Mouse (Mus musculus) spleen, adult 2 months (tissue): ENCODE data around the gene Rpa2. TPM values are rescaled to one million over a fixed set of nuclear protein-coding genes. Genes with fewer than 3 reads are reported as not detected.
"Not testable (repeated sequence)": the region's sequence is repeated elsewhere in the genome, so short reads cannot be mapped to it uniquely, and the experiment has no call there.

Experiments
- DNase-seq, 2 experiments: peaks; one replicate each; pipeline versions ENCODE4 v3.0.0 to v3.0.0-alpha.2; 2012 to 2021; ENCODE audit warnings: low spot score in 2 of 2, low read depth in 1 of 2
- H3K27ac ChIP-seq: fragments of 200-500 bp; 2 replicates; pipeline ENCODE4 v1.5.1; 2012; ENCODE audit warnings: low read length, inconsistent platforms; ENCODE audit not compliant: insufficient read depth
- H3K27me3 ChIP-seq: fragments of 200-500 bp; 2 replicates; pipeline ENCODE4 v1.6.1; 2012; ENCODE audit warnings: mild to moderate bottlenecking, moderate library complexity, low read length, inconsistent platforms; ENCODE audit not compliant: control insufficient read depth, insufficient read depth
- H3K36me3 ChIP-seq: fragments of 200-500 bp; 2 replicates; pipeline ENCODE4 v1.6.1; 2012; ENCODE audit warnings: mild to moderate bottlenecking, low read length, inconsistent platforms; ENCODE audit not compliant: control insufficient read depth, insufficient read depth
- H3K4me1 ChIP-seq: fragments of 200-500 bp; 2 replicates; pipeline ENCODE4 v1.6.1; 2011; ENCODE audit warnings: inconsistent platforms; ENCODE audit not compliant: control insufficient read depth, insufficient read depth, insufficient read length
- H3K4me3 ChIP-seq: fragments of 200-500 bp; 2 replicates; pipeline ENCODE4 v1.5.1; 2011; ENCODE audit warnings: mild to moderate bottlenecking, inconsistent platforms; ENCODE audit not compliant: insufficient read depth, insufficient read length; ENCODE audit errors: extremely low read depth
- CTCF ChIP-seq: fragments of 200-500 bp; IDR thresholded peaks from 2 replicates; pipeline ENCODE4 v1.5.1; 2011; ENCODE audit warnings: mild to moderate bottlenecking, inconsistent platforms; ENCODE audit not compliant: insufficient read depth, insufficient read length, insufficient replicate concordance; ENCODE audit errors: extremely low read depth
- POLR2A ChIP-seq: fragments of 200-500 bp; IDR thresholded peaks from 2 replicates; pipeline ENCODE4 v1.6.1; 2011; ENCODE audit warnings: low read depth, low read length, inconsistent platforms
- WGBS: fragments of 180-500 bp; shearing (Covaris S2); methylation state at CpG from one replicate; pipeline ENCODE4 v1.1.7; 2018; 5-methylcytosine and 5-hydroxymethylcytosine counted together
- polyA plus RNA-seq: library from polyadenylated mRNA; depleted of rRNA; stranded (reverse); fragments of >200 nt; gene quantifications from 2 replicates; pipeline ENCODE4 v1.2.3, GENCODE M21; 2012

The Rpa2 gene
- polyA plus RNA-seq, 1 experiment = 15.4 TPM

DNA sequence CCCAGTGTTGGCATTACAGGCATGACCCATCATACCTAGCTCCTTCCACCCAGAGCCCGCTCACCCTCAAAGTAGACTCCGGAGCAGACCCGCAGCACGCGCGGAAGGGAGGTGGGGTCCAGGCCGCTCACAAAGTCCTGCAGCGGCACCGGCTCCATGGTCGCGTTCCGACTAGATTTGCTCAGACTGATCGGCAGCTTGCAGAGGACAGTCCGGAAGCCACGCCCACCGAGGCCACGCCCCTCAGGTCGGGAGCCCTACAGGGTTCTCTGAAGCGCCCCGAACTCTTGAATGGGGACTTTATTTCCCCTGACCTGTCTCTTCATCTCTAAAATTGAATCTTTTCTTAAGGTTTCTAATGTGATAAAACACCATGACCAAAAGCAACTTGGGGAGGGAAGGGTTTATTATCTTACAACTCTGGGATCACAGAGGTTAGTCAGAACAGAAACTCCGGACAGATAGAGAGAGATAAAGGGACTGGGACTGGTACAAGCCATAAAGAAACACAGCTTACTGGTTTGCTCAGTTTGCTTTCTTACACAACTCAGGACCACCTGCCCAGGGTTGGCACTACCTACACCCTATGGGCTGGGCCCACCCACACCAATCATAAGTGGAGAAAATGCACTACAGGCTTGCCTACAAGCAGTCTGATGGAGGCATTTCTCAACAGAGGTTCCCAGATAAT lies 28.2 kb downstream of the Rpa2 start, which contains the start of gene Themis2:
Gene Themis2, minus strand, starts transcription at position 192 of the 691 bp plus-strand sequence.
- Histone ChIP-seq H3K27ac (peak within 1 kb of the TSS; percentile 85), H3K36me3 (peaks cover 8% of the 10 kb centered on the region), H3K4me1 (peaks cover 7% of the 10 kb centered on the region; the same call in 1 of the 2 replicates), H3K4me3 (peak within 1 kb of the TSS; percentile 90), H3K27me3 (no peaks in the 10 kb centered on the region)
- TF ChIP-seq CTCF (no peak), POLR2A (peak; percentile 96)
- WGBS = 2% methylated on average over 21 of the region's 21 CpGs
- peak; percentile 67 to 97 for DNase-seq

DNA sequence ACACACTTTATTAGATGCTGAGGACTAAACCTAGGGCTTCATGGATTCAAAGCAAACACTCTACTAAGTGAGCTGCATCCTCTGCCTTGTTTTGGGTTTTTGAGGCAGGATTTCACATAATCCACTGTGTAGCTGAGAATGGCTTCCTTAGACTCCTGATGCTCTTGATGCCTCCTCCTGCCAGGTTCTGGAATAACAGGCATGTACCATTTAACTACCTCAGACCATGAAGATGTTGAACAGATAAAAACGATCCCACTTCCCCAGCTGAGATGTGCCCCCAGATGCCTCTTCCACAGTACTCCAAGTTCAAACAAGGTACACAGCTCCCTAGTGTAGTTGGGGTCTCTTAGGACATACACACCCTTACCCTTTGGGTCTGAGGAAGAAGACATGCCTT lies 29.3 kb downstream of the Rpa2 start:
- no peaks in the 10 kb centered on the region for H3K27me3 ChIP-seq
- H3K4me3 ChIP-seq = no peak overlapping the region
- peaks cover 1% of the 10 kb centered on the region; the same call in 1 of the 2 replicates for H3K36me3 ChIP-seq
- WGBS = 47% methylated on average over 1 of the region's 1 CpGs
- H3K4me1 ChIP-seq = peaks cover 15% of the 10 kb centered on the region
- peak overlapping the region; percentile 28 for H3K27ac ChIP-seq
- DNase-seq = no peak
- TF ChIP-seq CTCF = no peak
- no peak for TF ChIP-seq POLR2A

DNA sequence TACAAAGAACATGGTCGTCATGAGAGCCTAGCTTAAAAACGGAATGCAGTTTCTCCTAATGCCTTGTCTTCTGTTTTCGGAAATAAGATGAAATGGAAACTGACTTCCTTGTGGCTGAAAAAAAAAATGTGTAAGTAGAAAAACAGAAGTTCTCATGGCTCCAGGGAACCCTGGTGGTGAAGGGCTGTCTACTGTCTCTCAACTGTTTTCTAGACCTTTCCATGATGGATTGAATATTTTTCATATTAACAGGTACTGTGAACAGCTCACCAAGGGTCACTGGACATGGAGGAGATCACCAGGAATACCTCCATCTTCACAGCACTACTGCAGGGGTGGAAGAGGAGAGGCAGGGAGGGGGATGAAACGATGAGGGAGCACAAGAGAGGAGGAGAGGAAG lies 29.9 kb downstream of the Rpa2 start:
- no peak for TF ChIP-seq POLR2A
- TF ChIP-seq CTCF = no peak
- H3K4me1 ChIP-seq = peaks cover 17% of the 10 kb centered on the region
- DNase-seq = no peak
- 20% methylated on average over 4 of the region's 4 CpGs for WGBS
- no peak overlapping the region for H3K4me3 ChIP-seq
- no peaks in the 10 kb centered on the region for H3K27me3 ChIP-seq
- peak overlapping the region; percentile 78 for H3K27ac ChIP-seq
- H3K36me3 ChIP-seq = no peaks in the 10 kb centered on the region; the same call in 1 of the 2 replicates

DNA sequence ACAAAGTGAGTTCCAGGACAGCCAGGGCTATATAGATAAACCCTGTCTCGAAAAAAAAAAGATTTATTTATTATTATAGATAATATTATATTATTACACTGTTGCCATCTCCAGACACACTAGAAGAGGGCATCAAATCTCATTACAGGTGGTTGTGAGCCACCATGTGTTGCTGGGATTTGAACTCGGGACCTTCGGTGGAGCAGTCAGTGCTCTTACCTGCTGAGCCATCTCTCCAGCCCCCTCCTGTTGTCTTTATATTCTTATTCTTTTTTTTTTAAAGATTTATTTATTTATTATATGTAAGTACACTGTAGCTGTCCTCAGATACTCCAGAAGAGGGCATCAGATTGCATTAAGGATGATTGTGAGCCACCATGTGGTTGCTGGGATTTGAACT lies 30.5 kb downstream of the Rpa2 start:
- H3K36me3 ChIP-seq, H3K27me3 ChIP-seq, H3K27ac ChIP-seq, H3K4me3 ChIP-seq, DNase-seq: not testable (repeated sequence)
- peaks cover 17% of the 10 kb centered on the region for H3K4me1 ChIP-seq
- WGBS = 89% methylated on average over 3 of the region's 3 CpGs

DNA sequence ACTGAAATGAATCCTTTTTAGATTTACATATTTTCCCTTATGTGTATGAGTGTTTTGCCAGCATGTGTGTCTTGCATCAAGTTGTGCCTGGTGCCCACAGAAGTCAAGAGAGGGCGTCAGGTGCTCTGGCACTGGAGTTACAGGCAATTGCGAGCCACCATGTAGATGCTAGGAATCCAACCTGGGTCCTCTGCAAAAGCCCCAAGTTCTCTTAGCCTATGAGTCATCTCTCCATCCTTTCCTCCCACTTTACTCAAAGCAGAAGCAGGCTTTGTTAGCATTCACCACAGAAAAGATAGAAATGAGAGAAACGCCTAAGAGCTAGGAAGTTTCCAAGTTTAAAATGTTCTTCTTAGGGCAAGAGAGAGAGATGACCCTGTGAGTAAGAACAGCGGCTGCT lies 31.7 kb downstream of the Rpa2 start:
- TF ChIP-seq CTCF (no peak), POLR2A (no peak)
- DNase-seq = no peak
- peaks cover 19% of the 10 kb centered on the region for H3K4me1 ChIP-seq
- 82% methylated on average over 4 of the region's 4 CpGs for WGBS
- 0 out of 2 replicates have a peak overlapping the region, but pooled peaks have one; percentile 18 for H3K27ac ChIP-seq
- H3K36me3 ChIP-seq = no peaks in the 10 kb centered on the region
- H3K27me3 ChIP-seq = no peaks in the 10 kb centered on the region
- H3K4me3 ChIP-seq = no peak overlapping the region

DNA sequence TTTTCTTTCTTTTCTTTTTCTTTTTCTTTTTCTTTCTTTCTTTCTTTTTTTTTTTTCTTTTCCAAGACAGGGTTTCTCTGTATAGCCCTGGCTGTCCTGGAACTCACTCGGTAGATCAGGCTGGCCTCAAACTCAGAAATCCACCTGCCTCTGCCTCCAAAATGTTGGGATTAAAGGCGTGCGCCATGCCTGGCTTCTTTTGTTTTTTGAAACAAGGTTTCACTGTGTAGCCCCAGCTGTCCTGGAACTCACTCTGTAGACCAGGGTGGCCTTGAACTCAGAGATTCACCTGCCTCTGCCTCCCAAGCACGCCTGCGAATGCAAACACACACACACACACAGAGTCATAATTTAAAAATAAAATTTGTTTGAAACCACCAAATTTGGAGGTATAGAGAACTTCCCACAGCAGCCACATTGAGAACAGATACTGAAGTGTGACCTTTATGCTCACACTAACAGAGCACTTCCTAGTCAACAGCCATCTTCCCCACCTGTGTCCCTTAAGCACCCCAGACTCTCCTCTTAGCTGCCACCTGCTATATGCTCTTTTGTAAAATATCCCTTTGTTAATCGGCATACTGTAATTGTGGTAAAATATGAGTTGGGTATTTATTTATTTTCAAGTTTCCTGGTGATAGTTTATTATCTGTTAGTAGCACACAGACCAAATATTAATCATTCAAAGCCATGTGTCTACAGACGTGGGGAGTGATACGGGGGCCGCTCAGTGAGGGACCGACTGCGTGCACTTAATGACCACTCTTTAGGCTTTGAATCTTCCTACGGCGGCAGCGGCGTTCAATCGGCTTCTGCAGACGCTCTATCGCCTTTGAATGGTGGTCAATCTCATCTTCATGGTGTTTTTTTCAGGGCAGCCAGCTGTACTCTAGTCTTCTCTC lies 33.3 kb downstream of the Rpa2 start:
- TF ChIP-seq CTCF (no peak), POLR2A (no peak)
- DNase-seq = no peak
- 73% methylated on average over 18 of the region's 18 CpGs for WGBS
- no peak overlapping the region for H3K4me3 ChIP-seq
- no peaks in the 10 kb centered on the region for H3K36me3 ChIP-seq
- H3K27me3 ChIP-seq = no peaks in the 10 kb centered on the region
- peaks cover 25% of the 10 kb centered on the region for H3K4me1 ChIP-seq
- peak overlapping the region; percentile 98 for H3K27ac ChIP-seq

DNA sequence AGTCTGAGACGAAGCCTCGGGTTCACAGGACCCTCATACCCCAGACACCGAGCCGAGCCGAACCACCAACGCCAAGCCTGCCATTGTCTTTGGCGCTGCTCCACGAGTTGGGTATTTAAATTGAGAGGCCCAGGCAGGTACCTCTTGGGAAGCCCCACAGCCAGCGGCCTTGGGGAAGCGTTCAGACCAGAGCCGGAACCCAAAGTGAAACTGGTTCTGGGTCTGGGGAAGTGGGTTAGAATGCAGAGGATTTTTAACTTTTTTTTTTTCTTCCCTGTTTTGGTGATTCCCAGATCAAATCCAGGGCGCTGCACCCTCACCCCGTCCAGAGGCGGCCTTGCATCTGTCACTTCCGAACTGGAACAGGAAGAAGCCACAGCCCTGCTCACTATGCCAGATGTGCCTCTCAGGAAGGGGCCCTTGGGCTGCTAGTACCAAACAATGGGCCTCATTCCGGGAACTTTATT lies 34.1 kb downstream of the Rpa2 start:
- Histone ChIP-seq H3K4me3 (peak overlapping the region; percentile 13; the same call in 1 of the 2 replicates), H3K36me3 (no peaks in the 10 kb centered on the region), H3K27me3 (no peaks in the 10 kb centered on the region), H3K27ac (peak overlapping the region; percentile 98), H3K4me1 (peaks cover 28% of the 10 kb centered on the region)
- peak in 1 of 2 experiments; percentile 54 for DNase-seq
- no peak for TF ChIP-seq CTCF
- 9% methylated on average over 16 of the region's 16 CpGs for WGBS
